Mouse (Mus musculus) ES-E14 (cell line): ENCODE results near the gene Zfp422. TPM values are rescaled to one million over a fixed set of nuclear protein-coding genes. Genes with fewer than 3 reads are reported as not detected.

Source experiments
- DNase-seq: peaks from one replicate; pipeline ENCODE4 v3.0.0-alpha.2; 2013; ENCODE audit warnings: low read depth, low spot score
- H3K27ac ChIP-seq: 2 replicates; pipeline ENCODE4 v1.5.1; 2012; ENCODE audit warnings: low read depth, mild to moderate bottlenecking, low read length, moderate library complexity, mixed read lengths; ENCODE audit not compliant: poor library complexity, insufficient read depth, severe bottlenecking
- H3K36me3 ChIP-seq: 2 replicates; pipeline ENCODE4 v1.6.1; 2012; ENCODE audit warnings: mild to moderate bottlenecking, low read length, moderate library complexity, mixed read lengths; ENCODE audit not compliant: control insufficient read depth, poor library complexity, insufficient read depth, severe bottlenecking
- H3K4me1 ChIP-seq, 2 experiments: fragments of 150-350 bp in 1 of 2; sonication (generic) in 1 of 2; 2 replicates each; pipeline ENCODE4 v1.6.1; 2012; ENCODE audit warnings: low read length in 2 of 2, mild to moderate bottlenecking in 1 of 2, mixed read lengths in 1 of 2; ENCODE audit not compliant: control insufficient read depth in 2 of 2, insufficient read depth in 2 of 2, poor library complexity in 1 of 2
- H3K4me3 ChIP-seq, 2 experiments: fragments of 150-350 bp in 1 of 2; sonication (generic) in 1 of 2; 2 replicates each; pipeline ENCODE4 v1.5.1; 2012; ENCODE audit warnings: low read length in 2 of 2, low read depth in 1 of 2, mild to moderate bottlenecking in 1 of 2, mixed read lengths in 1 of 2; ENCODE audit not compliant: insufficient read depth in 1 of 2, poor library complexity in 1 of 2, severe bottlenecking in 1 of 2
- H3K9ac ChIP-seq: 2 replicates; pipeline ENCODE4 v1.6.1; 2012; ENCODE audit warnings: low read depth, mild to moderate bottlenecking, low read length, mixed read lengths; ENCODE audit not compliant: poor library complexity, insufficient read depth, severe bottlenecking
- H3K9me3 ChIP-seq: fragments of 150-350 bp; sonication (generic); 2 replicates; pipeline ENCODE4 v1.6.1; 2012; ENCODE audit warnings: low read depth, mild to moderate bottlenecking, low read length; ENCODE audit not compliant: control insufficient read depth, insufficient read depth
- CHD2 ChIP-seq: IDR thresholded peaks from 2 replicates; pipeline ENCODE4 v1.6.1; 2014; ENCODE audit warnings: mild to moderate bottlenecking, low read depth, low read length, inconsistent platforms
- HCFC1 ChIP-seq: IDR thresholded peaks from 2 replicates; pipeline ENCODE4 v1.6.1; 2012; ENCODE audit warnings: low read length, inconsistent platforms, borderline replicate concordance; ENCODE audit not compliant: insufficient read depth
- MAFK ChIP-seq: IDR thresholded peaks from 2 replicates; pipeline ENCODE4 v1.6.1; 2014; ENCODE audit warnings: mild to moderate bottlenecking, low read depth, low read length, inconsistent platforms; ENCODE audit not compliant: insufficient read depth
- ZC3H11A ChIP-seq: IDR thresholded peaks from 2 replicates; pipeline ENCODE4 v1.6.1; 2012; ENCODE audit warnings: low read depth, mild to moderate bottlenecking, inconsistent platforms, low read length, borderline replicate concordance
- ZNF384 ChIP-seq: IDR thresholded peaks from 2 replicates; pipeline ENCODE4 v1.6.1; 2012; ENCODE audit warnings: low read depth, low read length, inconsistent platforms
- in situ Hi-C, 2 experiments: fragments of 600-800 bp; cut with MboI; formaldehyde crosslinking; loops; one replicate each; pipeline ENCODE4 v1.15.1; 2025; ENCODE audit warnings: low sequenced_read_pairs in 2 of 2, inconsistent platforms in 1 of 2; ENCODE audit not compliant: unreplicated experiment in 2 of 2
- total RNA-seq: library from RNA; depleted of rRNA; stranded (reverse); fragments of 300-350 nt; gene quantifications from 2 replicates; pipeline ENCODE4 v1.2.3, GENCODE M21; 2012

The Zfp422 gene
- total RNA-seq, 1 experiment = 7.0 TPM

GRCm38 (mm10) chr6:116635251-116636180 is 6.7 kb upstream of the Zfp422 start:
- Histone ChIP-seq H3K27ac (no peak overlapping the region), H3K36me3 (no peaks in the 10 kb centered on the region)
- in situ Hi-C loops = no loop called here

GRCm38 (mm10) chr6:116633741-116634695 is 5.2 kb upstream of the Zfp422 start:
- no peak overlapping the region for H3K9ac ChIP-seq
- H3K36me3 ChIP-seq = no peaks in the 10 kb centered on the region
- no peaks in the 10 kb centered on the region for H3K9me3 ChIP-seq
- DNase-seq = no peak
- TF ChIP-seq ZC3H11A (no peak), MAFK (no peak), HCFC1 (no peak), CHD2 (no peak), ZNF384 (no peak)
- in situ Hi-C loops = no loop called here
- no peak overlapping the region for H3K27ac ChIP-seq
- no peak overlapping the region for H3K4me3 ChIP-seq
- H3K4me1 ChIP-seq = 0 out of 4 replicates have a peak, but pooled peaks cover 0 to 2% of the 10 kb centered on the region in 2 experiments

More at GRCm38 (mm10) chr6:116635251-116636180, 6.7 kb upstream of the Zfp422 start:
- Histone ChIP-seq H3K4me3 (no peak overlapping the region), H3K9me3 (no peaks in the 10 kb centered on the region), H3K9ac (no peak overlapping the region), H3K4me1 (peaks cover 0 to 3% of the 10 kb centered on the region in 2 experiments; a peak in 1 of 4 replicates)
- no peak for DNase-seq
- TF ChIP-seq ZNF384 (no peak), HCFC1 (no peak), CHD2 (no peak), MAFK (no peak), ZC3H11A (no peak)

GRCm38 (mm10) chr6:116632129-116632528 is 3.3 kb upstream of the Zfp422 start:
- Histone ChIP-seq H3K27ac (no peak overlapping the region), H3K4me3 (no peak overlapping the region), H3K36me3 (no peaks in the 10 kb centered on the region), H3K4me1 (0 out of 4 replicates have a peak, but pooled peaks cover 0 to 2% of the 10 kb centered on the region in 2 experiments), H3K9me3 (no peaks in the 10 kb centered on the region), H3K9ac (no peak overlapping the region)
- DNase-seq = no peak
- in situ Hi-C loops = no loop called here
- TF ChIP-seq ZC3H11A = no peak
- no peak for TF ChIP-seq ZNF384
- no peak for TF ChIP-seq CHD2
- TF ChIP-seq MAFK = no peak
- no peak for TF ChIP-seq HCFC1

GRCm38 (mm10) chr6:116629766-116630165 is 967 bp upstream of the Zfp422 start:
- TF ChIP-seq ZC3H11A (no peak), CHD2 (no peak), MAFK (no peak), HCFC1 (no peak), ZNF384 (no peak)
- Histone ChIP-seq H3K27ac (no peak overlapping the region), H3K9me3 (no peaks in the 10 kb centered on the region), H3K4me1 (0 out of 4 replicates have a peak, but pooled peaks cover 0 to 2% of the 10 kb centered on the region in 2 experiments), H3K9ac (no peak overlapping the region), H3K36me3 (peaks cover 3% of the 10 kb centered on the region; the same call in 1 of the 2 replicates), H3K4me3 (no peak overlapping the region)
- in situ Hi-C loops = no loop called here
- DNase-seq = no peak
